Mouse (Mus musculus) E14TG2a.4 (cell line): ENCODE results near the gene Bst2.

ENCODE experiments used
- CTCF ChIP-seq: conservative IDR thresholded peaks from 2 replicates; pipeline ENCODE4 v1.5.1; 2014; ENCODE audit warnings: low read length
- NANOG ChIP-seq: IDR thresholded peaks from 2 replicates; pipeline ENCODE4 v1.6.1; 2014; ENCODE audit warnings: borderline replicate concordance, low read length, mixed read lengths
- POU5F1 ChIP-seq: IDR thresholded peaks from 2 replicates; pipeline ENCODE4 v1.6.1; 2014; ENCODE audit warnings: low read length, borderline replicate concordance

DNA sequence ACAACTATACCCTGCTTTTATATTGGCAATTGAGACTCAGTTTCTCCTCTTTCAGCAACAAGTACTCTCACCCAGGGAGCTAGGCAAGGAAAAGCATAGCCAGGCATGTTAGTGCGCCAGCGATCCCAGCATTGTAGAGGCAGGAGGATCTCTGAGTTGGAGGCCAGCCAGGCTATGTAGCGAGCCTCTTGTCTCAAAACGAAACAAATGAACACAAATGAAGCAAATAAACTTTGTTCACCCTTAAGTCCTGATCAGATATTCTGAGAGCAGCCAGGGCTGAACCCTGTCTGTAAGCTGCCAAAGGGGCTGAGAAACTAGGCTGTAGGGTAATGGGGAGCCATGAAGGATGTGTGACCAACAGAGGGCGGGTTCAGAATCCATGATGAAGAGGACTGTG lies 41.4 kb downstream of the Bst2 start:
- TF ChIP-seq CTCF, result no peak
- TF ChIP-seq POU5F1, result no peak
- no peak for TF ChIP-seq NANOG
